Mouse (Mus musculus): ENCODE measurements around the gene Anapc7.

The Anapc7 gene

GRCm38 (mm10) chr5:122494449-122494848, 73.0 kb downstream of the Anapc7 start:
- DNase-seq (ENCODE audit: low spot score in 2 of 2): no peak
